Mouse (Mus musculus) embryonic facial prominence, embryonic 14.5 days (tissue): ENCODE results near the gene Olfr456. TPM values are rescaled to one million over a fixed set of nuclear protein-coding genes. Genes with fewer than 3 reads are reported as not detected.
A peak's percentile ranks its signal among the peaks of the same experiment; 100 is the strongest.

Source experiments
- ATAC-seq: fragments of 200-750 bp; cut with Nextera tagmentation; 2 replicates; pipeline ENCODE4 v1.8.0; 2017; ENCODE audit warnings: low read depth, moderate number of reproducible peaks, moderate TSS enrichment
- DNase-seq: peaks from one replicate; pipeline ENCODE4 v3.0.0-alpha.2; 2015; ENCODE audit warnings: low spot score
- H3K27ac ChIP-seq: fragments of 300-500 bp; sonication (generic); replicated peaks from 2 replicates; pipeline ENCODE4 v1.5.1; 2014; ENCODE audit warnings: low read depth, mild to moderate bottlenecking, low read length, moderate library complexity
- H3K27me3 ChIP-seq: fragments of 300-500 bp; sonication (generic); replicated peaks from 2 replicates; pipeline ENCODE4 v1.6.1; 2014; ENCODE audit warnings: low read length; ENCODE audit not compliant: control insufficient read depth, insufficient read depth
- H3K36me3 ChIP-seq: fragments of 300-500 bp; sonication (generic); 2 replicates; pipeline ENCODE4 v1.6.1; 2014; ENCODE audit warnings: low read length, mixed read lengths; ENCODE audit not compliant: control insufficient read depth, insufficient read depth
- H3K4me1 ChIP-seq: fragments of 300-500 bp; sonication (generic); 2 replicates; pipeline ENCODE4 v1.6.1; 2014; ENCODE audit warnings: antibody characterized with exemption, low read length; ENCODE audit not compliant: control insufficient read depth, insufficient read depth
- H3K4me2 ChIP-seq: fragments of 300-500 bp; sonication (generic); 2 replicates; pipeline ENCODE4 v1.6.1; 2014; ENCODE audit warnings: low read depth, mild to moderate bottlenecking, low read length, moderate library complexity, mixed read lengths
- H3K4me3 ChIP-seq: fragments of 300-500 bp; sonication (generic); 2 replicates; pipeline ENCODE4 v1.5.1; 2014; ENCODE audit warnings: low read depth, mild to moderate bottlenecking, low read length
- H3K9ac ChIP-seq: fragments of 300-500 bp; sonication (generic); 2 replicates; pipeline ENCODE4 v1.6.1; 2014; ENCODE audit warnings: low read depth, mild to moderate bottlenecking, low read length, moderate library complexity, mixed read lengths
- H3K9me3 ChIP-seq: fragments of 300-500 bp; sonication (generic); 2 replicates; pipeline ENCODE4 v1.6.1; 2016; ENCODE audit warnings: low read length; ENCODE audit not compliant: control insufficient read depth
- WGBS: fragments of 180-500 bp; shearing (Covaris S2); extraction: QIAGEN DNeasy Blood & Tissue Kit; methylation state at CpG from one replicate; pipeline ENCODE4 v1.1.7; 2014; 5-methylcytosine and 5-hydroxymethylcytosine counted together
- polyA plus RNA-seq: library from polyadenylated mRNA; unstranded; fragments of >200 nt; fragmentation: Nextera tagmentation; extraction: Ambion mirVana; gene quantifications from 2 replicates; pipeline ENCODE4 v1.2.1, GENCODE M21; 2014

Olfr456 gene
- polyA plus RNA-seq, 1 experiment from 2014 or later, result 0.17 TPM

- DNase-seq, result no peak
- no peak within 1 kb of the TSS for H3K4me2 ChIP-seq
- H3K4me1 ChIP-seq, result no peaks in the 10 kb centered on the region
- no peaks in the 10 kb centered on the region for H3K27me3 ChIP-seq
- no peak within 1 kb of the TSS for H3K4me3 ChIP-seq
- no peak for ATAC-seq
- no peak within 1 kb of the TSS for H3K27ac ChIP-seq
- H3K9me3 ChIP-seq, result no peaks in the 10 kb centered on the region
- H3K36me3 ChIP-seq, result no peaks in the 10 kb centered on the region
- no peak within 1 kb of the TSS for H3K9ac ChIP-seq
- 72% methylated on average over 1 of the region's 1 CpGs for WGBS
Observed at GRCm38 (mm10) chr6:42465096-42465495, 21.9 kb downstream of the Olfr456 start, which contains the start of gene Olfr458. Gene Olfr458, minus strand, starts transcription at chr6:42465196.

GRCm38 (mm10) chr6:42447381-42447780, 39.6 kb downstream of the Olfr456 start:
- H3K4me1 ChIP-seq, result no peaks in the 10 kb centered on the region
- H3K9me3 ChIP-seq, result no peaks in the 10 kb centered on the region
- 79% methylated on average over 2 of the region's 2 CpGs for WGBS
- H3K27me3 ChIP-seq, result no peaks in the 10 kb centered on the region
- ATAC-seq (no peak), DNase-seq (no peak)
- no peak overlapping the region for H3K9ac ChIP-seq
- no peak overlapping the region for H3K4me2 ChIP-seq
- H3K36me3 ChIP-seq, result no peaks in the 10 kb centered on the region
- no peak overlapping the region for H3K4me3 ChIP-seq
- no peak overlapping the region for H3K27ac ChIP-seq

- no peaks in the 10 kb centered on the region for H3K36me3 ChIP-seq
- no peaks in the 10 kb centered on the region for H3K4me1 ChIP-seq
- no peak overlapping the region for H3K4me2 ChIP-seq
- DNase-seq, result peak; percentile 4
- ATAC-seq, result no peak
- no peak overlapping the region for H3K27ac ChIP-seq
- H3K27me3 ChIP-seq, result no peaks in the 10 kb centered on the region
- WGBS, result 69% methylated on average over 2 of the region's 2 CpGs
- H3K4me3 ChIP-seq, result no peak overlapping the region
- H3K9ac ChIP-seq, result no peak overlapping the region
- H3K9me3 ChIP-seq, result no peaks in the 10 kb centered on the region
Observed at GRCm38 (mm10) chr6:42444491-42444890, 42.5 kb downstream of the Olfr456 start.

DNA sequence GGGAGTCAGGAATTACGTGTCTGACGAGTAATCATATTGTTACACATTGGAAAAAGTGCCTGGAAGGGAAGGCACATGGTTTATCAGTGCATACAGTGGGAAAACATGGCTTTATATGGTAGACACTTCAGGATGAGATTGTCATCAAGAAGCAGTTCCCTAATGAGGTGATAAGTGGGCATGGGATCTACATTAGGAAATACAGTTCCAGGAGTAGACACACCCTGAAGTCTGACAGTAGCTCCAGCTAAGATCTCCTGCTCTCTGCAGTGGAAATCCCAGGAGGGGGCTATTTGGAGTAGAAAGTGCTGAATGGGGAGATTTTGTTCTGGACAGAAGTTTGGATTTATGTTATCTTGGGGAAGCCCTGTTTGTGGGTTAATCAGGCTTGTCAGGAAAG, 45.6 kb downstream of the Olfr456 start:
- Histone ChIP-seq H3K4me2 (no peak overlapping the region), H3K36me3 (no peaks in the 10 kb centered on the region), H3K9ac (no peak overlapping the region), H3K4me3 (no peak overlapping the region), H3K27me3 (no peaks in the 10 kb centered on the region), H3K4me1 (no peaks in the 10 kb centered on the region), H3K9me3 (no peaks in the 10 kb centered on the region), H3K27ac (no peak overlapping the region)
- DNase-seq (no peak), ATAC-seq (no peak)
- WGBS, result 67% methylated on average over 2 of the region's 2 CpGs

Other genes starting within 250 kb of the Olfr456 start
- 15.8 and 18.6 TPM in 2 replicates for gene Gstk1, start 241.3 kb downstream of the Olfr456 start, polyA plus RNA-seq
- gene Tmem139, start 225.2 kb downstream of the Olfr456 start, polyA plus RNA-seq, result 0.89 and 1.0 TPM in 2 replicates
- gene Casp2, start 222.2 kb downstream of the Olfr456 start, polyA plus RNA-seq, result 38.6 and 43.2 TPM in 2 replicates
- gene Clcn1, start 200.5 kb downstream of the Olfr456 start, polyA plus RNA-seq, result 0.66 and 0.92 TPM in 2 replicates
- gene Fam131b, start 162.6 kb downstream of the Olfr456 start, polyA plus RNA-seq, result 0.43 and 0.46 TPM in 2 replicates
- gene Zyx, start 137.6 kb downstream of the Olfr456 start, polyA plus RNA-seq, result 155 and 156 TPM in 2 replicates
- 3.8 and 4.3 TPM in 2 replicates for gene Epha1, start 113.9 kb downstream of the Olfr456 start, polyA plus RNA-seq
- gene Tas2r143, start 87.0 kb downstream of the Olfr456 start, polyA plus RNA-seq, result not detected in 2 replicates
- not detected in 2 replicates for gene Tas2r135, start 81.8 kb downstream of the Olfr456 start, polyA plus RNA-seq
- not detected in 2 replicates for gene Tas2r126, start 52.7 kb downstream of the Olfr456 start, polyA plus RNA-seq
- not detected in 2 replicates for gene Olfr458, start 22.0 kb downstream of the Olfr456 start, polyA plus RNA-seq
- gene Olfr457, start 10.9 kb downstream of the Olfr456 start, polyA plus RNA-seq, result not detected in 2 replicates
- gene Olfr455, start 60.4 kb upstream of the Olfr456 start, polyA plus RNA-seq, result not detected in 2 replicates
- gene Tcaf3, start 110.5 kb upstream of the Olfr456 start, polyA plus RNA-seq, result not detected in 2 replicates
- gene Tcaf2, start 158.0 kb upstream of the Olfr456 start, polyA plus RNA-seq, result 2.3 and 2.5 TPM in 2 replicates
- gene Tcaf1, start 222.9 kb upstream of the Olfr456 start, polyA plus RNA-seq, result 78.5 and 78.6 TPM in 2 replicates